Mouse (Mus musculus) cerebellum, adult 9-11 months (tissue): ENCODE measurements around the gene Dgkh.
A peak's percentile ranks its signal among the peaks of the same experiment; 100 is the strongest.
"Not testable (repeated sequence)": the region's sequence is repeated elsewhere in the genome, so short reads cannot be mapped to it uniquely, and the experiment has no call there.

ENCODE experiments used
- DNase-seq: peaks from one replicate; pipeline ENCODE4 v3.0.0; 2022

Gene Dgkh

DNA sequence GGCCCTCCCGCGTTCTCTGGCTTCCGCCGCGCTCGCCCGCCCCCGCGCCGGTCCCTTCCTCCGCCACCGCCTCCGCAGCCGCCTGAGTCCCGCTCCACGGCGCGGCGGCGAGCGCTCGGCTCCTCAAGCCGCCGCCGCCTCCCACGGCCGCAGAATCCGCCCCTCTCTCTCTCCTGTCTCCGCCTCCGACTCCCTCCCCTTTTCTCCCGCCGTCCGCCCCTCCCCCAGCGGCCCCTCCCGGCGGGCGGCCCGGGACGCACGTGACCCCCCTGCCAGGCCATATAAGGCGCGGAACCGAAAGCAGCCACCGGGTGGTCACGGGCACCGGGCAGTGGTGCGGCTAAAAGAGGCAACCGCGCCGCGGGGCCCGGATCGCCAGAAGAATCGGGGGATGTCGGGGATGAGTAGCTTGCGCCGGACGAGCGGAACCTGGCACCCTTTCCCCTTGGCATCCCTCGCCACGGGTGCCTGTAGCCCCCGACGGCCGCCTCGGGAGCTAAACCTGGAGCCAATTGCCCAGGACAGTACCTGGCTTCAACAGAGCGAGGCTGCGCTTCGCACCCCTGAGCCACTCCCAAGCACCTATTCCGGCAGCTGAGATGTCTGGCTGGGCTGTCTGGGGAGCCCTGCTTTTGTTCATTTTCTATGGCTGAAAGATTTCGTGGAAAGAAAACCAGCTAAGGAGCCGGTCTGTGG lies at the start of gene Dgkh:
Gene Dgkh, minus strand, starts transcription at position 160 of the 696 bp plus-strand sequence.
- DNase-seq: peak; percentile 82

GRCm38 (mm10) chr14:78777215-78777614 lies 44.6 kb upstream of the Dgkh start:
- DNase-seq: no peak

DNA sequence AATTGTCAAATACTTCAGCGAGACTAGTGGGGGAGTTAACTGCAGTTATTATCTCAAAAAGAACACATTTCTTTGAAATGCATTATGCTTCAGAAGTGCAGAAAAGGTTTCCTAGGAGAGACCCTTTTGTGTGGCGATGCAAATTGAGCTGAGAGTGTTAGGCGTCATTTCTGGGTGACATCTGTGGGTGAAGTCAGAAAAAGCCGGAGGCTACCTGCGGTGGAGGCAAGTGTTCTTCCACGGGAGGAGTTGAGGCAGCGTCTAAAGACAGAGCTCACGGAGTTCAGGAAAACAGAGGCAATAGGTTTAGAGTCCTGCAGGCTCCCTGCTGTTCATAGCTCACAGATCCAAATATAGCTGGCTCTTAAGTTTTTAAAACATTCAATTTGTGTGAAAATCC lies 44.1 kb upstream of the Dgkh start:
- DNase-seq: no peak

DNA sequence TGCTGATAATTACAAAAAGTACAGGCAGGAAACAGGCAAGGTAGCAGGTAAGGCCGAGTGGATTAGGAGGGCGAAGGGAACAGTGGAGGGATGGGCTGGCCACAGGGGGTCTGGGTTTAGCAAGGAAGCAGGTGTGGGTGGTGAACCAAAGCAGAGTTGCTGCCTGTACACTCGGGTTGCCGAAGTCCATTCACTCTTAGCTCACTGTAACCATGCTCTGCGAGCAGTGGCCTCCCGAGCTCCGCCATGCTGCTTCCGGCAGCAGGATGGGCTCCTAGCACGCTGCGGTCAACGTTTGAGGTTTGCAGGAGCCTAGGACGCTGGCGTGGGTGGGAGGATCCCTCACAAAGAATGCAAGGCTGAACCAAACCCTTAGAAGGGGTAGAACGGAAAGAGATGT lies 43.1 kb upstream of the Dgkh start:
- DNase-seq: no peak

DNA sequence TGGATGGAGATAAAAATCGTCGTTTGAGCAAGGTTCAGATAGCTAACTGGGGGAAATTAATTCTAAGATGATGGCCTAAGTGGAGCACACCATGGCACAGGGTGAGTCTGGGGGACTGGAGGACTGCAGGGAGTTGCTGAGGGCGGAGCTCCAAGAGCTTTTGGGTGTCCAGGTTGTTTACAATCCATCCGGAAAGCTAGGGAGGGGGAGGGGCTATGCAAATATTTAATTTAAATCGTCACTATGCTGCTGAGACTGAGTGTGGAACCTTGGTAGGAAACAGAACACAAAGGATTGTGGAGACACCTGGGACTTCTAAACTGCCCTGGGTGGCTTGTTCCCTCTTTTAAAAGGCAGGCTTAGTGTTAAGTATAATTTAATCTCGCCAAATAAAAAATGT lies 42.6 kb upstream of the Dgkh start:
- DNase-seq: no peak

GRCm38 (mm10) chr14:78770457-78770856 lies 37.9 kb upstream of the Dgkh start:
- DNase-seq: no peak

DNA sequence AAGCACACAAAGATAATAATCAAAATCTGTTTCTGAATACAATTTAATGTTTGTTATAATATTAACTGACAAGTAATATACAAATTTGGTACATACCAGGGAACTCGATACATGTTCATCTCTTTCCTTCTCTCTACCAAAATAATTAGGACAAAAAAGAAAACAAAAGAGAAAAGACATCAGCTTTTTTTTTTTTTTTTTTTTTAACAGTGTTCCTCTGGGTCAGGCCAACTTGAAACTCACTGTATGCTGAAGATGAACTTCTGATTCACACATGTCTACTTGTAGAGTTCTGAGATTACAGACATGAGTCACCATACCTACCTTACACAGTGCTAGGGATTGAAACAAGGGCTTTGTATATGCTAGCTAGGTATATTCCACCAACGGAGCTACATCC lies 28.5 kb upstream of the Dgkh start:
- no peak for DNase-seq

- DNase-seq: no peak
Measured at GRCm38 (mm10) chr14:78759491-78759890, 26.9 kb upstream of the Dgkh start.

GRCm38 (mm10) chr14:78755316-78755715 lies 22.7 kb upstream of the Dgkh start:
- DNase-seq: no peak

GRCm38 (mm10) chr14:78748692-78749091 lies 16.1 kb upstream of the Dgkh start:
- no peak for DNase-seq

- no peak for DNase-seq
Measured at GRCm38 (mm10) chr14:78747969-78748651, 15.5 kb upstream of the Dgkh start.

GRCm38 (mm10) chr14:78747454-78747853 lies 14.9 kb upstream of the Dgkh start:
- no peak for DNase-seq

DNA sequence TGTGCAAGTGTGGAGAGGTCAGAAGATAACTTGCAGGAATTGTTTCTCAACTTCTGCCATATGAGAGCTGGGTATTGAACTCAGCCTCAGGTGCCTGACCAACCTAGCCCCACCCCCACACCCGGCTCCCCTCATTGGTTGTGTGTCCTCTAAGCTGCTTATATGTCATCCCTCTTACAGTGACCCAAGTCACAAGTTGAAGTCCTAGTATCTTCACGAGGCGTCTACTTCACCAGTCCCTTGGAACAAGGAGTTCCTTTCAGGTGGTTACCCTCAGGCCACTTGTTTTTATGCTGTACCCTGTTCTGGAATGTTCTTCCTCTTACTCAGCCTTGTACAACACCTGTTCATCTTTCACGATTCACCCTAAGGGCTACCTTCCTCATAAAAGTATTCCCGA lies 2.0 kb upstream of the Dgkh start:
- no peak for DNase-seq

- not testable (repeated sequence) for DNase-seq
Measured at GRCm38 (mm10) chr14:78734203-78734602, 1.6 kb upstream of the Dgkh start.

- peak; percentile 13 for DNase-seq
Measured at GRCm38 (mm10) chr14:78733366-78734076, 945 bp upstream of the Dgkh start.

DNA sequence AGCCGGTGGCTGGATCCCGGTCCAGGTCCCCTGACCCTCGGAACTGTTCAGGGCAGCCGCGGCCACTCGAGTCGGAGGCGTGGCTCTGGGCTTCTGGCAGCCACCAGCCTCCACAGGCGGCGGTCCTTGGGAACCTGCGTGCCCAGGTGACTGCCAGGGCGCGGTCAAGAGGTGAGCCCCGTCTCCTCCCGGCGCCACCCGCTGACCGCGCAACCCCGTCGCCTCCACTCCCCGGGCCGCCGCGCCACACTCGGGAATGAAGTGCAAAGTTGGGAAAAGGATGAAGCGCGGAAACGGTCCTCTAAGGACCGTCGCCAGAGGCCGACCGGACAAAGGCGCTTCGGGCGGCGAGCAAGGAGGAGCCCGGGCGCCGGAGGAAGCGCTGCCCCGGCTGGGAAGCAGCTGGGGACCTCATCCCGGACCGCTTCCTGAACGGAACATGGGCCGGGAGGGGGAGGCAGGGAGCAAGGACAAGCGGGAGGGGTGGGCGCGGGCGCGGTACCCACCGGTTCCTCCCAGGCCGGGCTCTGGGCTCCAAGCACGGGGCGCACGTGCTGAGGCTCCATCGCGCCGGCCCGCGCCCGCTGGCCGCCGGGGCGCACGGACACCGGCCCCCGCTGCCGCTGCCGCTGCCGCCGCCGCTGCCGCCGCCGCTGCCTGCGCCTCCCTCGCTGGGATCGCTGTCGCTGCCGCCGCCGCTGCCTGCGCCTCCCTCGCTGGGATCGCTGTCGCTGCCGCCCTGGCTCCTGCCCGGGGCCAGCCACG lies 542 bp downstream of the Dgkh start:
- DNase-seq: peak; percentile 38

- peak; percentile 19 for DNase-seq
Measured at GRCm38 (mm10) chr14:78731240-78731639, 1.3 kb downstream of the Dgkh start.

GRCm38 (mm10) chr14:78725976-78726375 lies 6.6 kb downstream of the Dgkh start:
- no peak for DNase-seq

GRCm38 (mm10) chr14:78725307-78725956 lies 7.1 kb downstream of the Dgkh start:
- DNase-seq: no peak

- peak; percentile 26 for DNase-seq
Measured at GRCm38 (mm10) chr14:78724414-78725306, 7.9 kb downstream of the Dgkh start.

GRCm38 (mm10) chr14:78723655-78724054 lies 8.9 kb downstream of the Dgkh start:
- not testable (repeated sequence) for DNase-seq

GRCm38 (mm10) chr14:78722031-78722430 lies 10.5 kb downstream of the Dgkh start:
- DNase-seq: no peak
